Mouse (Mus musculus) stomach, embryonic 16.5 days (tissue): ENCODE measurements at regions not wholly inside any gene's neighbourhood (a gene's known extent, or its start where the extent isn't known, plus 50 kb on each side); places are given as distances from the start of the nearest gene placed in this dataset.

Source experiments
- ATAC-seq: fragments of 200-750 bp; cut with Nextera tagmentation; 2 replicates; pipeline ENCODE4 v1.8.0; 2017; ENCODE audit warnings: moderate number of reproducible peaks, moderate TSS enrichment; ENCODE audit not compliant: insufficient read depth, low FRiP score
- H3K27ac ChIP-seq: fragments of 300-500 bp; sonication (generic); 2 replicates; pipeline ENCODE4 v1.5.1; 2014; ENCODE audit warnings: low read length
- H3K27me3 ChIP-seq: fragments of 300-500 bp; sonication (generic); 2 replicates; pipeline ENCODE4 v1.6.1; 2014; ENCODE audit warnings: low read length, control low read depth, mixed read lengths; ENCODE audit not compliant: control insufficient read depth, insufficient read depth
- H3K36me3 ChIP-seq: fragments of 300-500 bp; sonication (generic); 2 replicates; pipeline ENCODE4 v1.6.1; 2014; ENCODE audit warnings: low read length; ENCODE audit not compliant: control insufficient read depth, insufficient read depth
- H3K4me1 ChIP-seq: fragments of 300-500 bp; sonication (generic); 2 replicates; pipeline ENCODE4 v1.6.1; 2014; ENCODE audit warnings: low read length, control low read depth, mixed read lengths; ENCODE audit not compliant: control insufficient read depth, insufficient read depth
- H3K4me2 ChIP-seq: fragments of 300-500 bp; sonication (generic); 2 replicates; pipeline ENCODE4 v1.6.1; 2014; ENCODE audit warnings: low read depth, low read length, mixed read lengths
- H3K4me3 ChIP-seq: fragments of 300-500 bp; sonication (generic); replicated peaks from 2 replicates; pipeline ENCODE4 v1.5.1; 2014; ENCODE audit warnings: mild to moderate bottlenecking, low read length
- H3K9ac ChIP-seq: fragments of 300-500 bp; sonication (generic); 2 replicates; pipeline ENCODE4 v1.6.1; 2014; ENCODE audit warnings: low read length
- H3K9me3 ChIP-seq: fragments of 300-500 bp; sonication (generic); replicated peaks from 2 replicates; pipeline ENCODE4 v1.6.1; 2016; ENCODE audit warnings: low read length, control low read depth; ENCODE audit not compliant: control insufficient read depth
- WGBS: fragments of 180-500 bp; shearing (Covaris S2); extraction: QIAGEN DNeasy Blood & Tissue Kit; methylation state at CpG from one replicate; pipeline ENCODE4 v1.1.7; 2014; 5-methylcytosine and 5-hydroxymethylcytosine counted together

DNA sequence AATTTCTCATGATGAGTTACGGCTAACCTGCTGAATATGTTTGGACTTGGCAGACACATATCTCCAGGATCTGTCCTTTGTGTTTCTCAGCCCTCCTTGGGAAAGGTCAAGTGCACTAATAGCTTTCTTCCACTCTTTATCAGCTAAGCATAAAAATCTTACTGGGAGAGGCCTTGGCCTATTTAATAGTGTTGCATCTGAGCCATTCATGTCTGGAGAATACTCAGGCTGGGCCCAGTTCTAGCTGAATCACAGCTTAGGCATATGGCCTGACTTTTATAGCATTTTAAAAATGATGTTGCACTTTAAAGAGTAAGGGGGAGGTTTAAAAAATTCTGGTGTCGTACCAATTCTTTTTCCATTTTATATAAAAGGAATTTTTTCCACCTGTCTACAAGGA is 166.4 kb upstream of the Tas2r134 start:
- WGBS = 68% methylated on average over 2 of the region's 2 CpGs
- Histone ChIP-seq H3K9me3 (no peaks in the 10 kb centered on the region), H3K9ac (no peak overlapping the region), H3K36me3 (no peaks in the 10 kb centered on the region), H3K27me3 (no peaks in the 10 kb centered on the region), H3K4me2 (no peak overlapping the region), H3K27ac (no peak overlapping the region), H3K4me1 (no peaks in the 10 kb centered on the region), H3K4me3 (no peak overlapping the region)
- no peak for ATAC-seq

DNA sequence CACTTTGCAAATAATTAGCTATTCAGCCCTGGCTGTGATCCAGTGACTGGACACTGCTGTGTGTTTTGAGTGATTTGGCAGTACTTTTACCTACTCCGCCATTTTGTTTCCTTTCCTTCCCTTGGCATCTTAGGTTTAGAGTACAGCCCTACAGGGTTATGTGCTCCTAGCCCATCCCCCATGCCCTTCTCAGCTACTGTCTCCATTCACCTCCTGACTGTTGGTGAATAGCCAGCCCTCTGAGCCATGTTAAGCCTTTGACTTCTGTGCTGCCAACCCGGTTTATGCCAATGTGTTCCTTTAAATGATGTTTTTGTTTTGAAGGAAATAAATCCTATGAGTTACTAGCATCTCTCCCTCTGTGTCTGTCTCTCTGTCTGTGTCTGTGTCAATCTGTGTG is 167.8 kb upstream of the Tas2r134 start:
- ATAC-seq = no peak
- no peak overlapping the region for H3K4me2 ChIP-seq
- H3K36me3 ChIP-seq = no peaks in the 10 kb centered on the region
- H3K9ac ChIP-seq = no peak overlapping the region
- no peaks in the 10 kb centered on the region for H3K27me3 ChIP-seq
- H3K4me3 ChIP-seq = no peak overlapping the region
- H3K4me1 ChIP-seq = no peaks in the 10 kb centered on the region
- no peak overlapping the region for H3K27ac ChIP-seq
- WGBS = 82% methylated on average over 2 of the region's 2 CpGs
- H3K9me3 ChIP-seq = no peaks in the 10 kb centered on the region

DNA sequence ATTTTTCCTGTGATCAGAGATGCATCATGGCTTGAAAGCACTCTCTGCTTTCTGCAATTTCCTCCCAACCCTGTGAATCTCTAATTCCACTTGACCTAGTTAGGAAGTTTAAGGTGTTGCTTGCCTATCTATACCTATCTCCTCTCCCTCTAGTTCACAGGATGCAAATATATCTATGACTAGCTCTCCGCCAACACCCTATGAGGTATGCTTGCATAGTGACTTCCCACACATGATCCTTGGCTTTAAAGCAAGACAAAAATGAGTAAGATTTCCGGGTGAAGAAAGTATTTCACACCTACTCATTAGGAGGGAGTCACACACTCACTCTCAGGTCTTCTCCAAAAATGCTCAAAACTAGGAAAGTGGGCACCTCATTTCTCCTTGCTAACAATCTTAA is 169.6 kb upstream of the Tas2r134 start:
- no peak for ATAC-seq

DNA sequence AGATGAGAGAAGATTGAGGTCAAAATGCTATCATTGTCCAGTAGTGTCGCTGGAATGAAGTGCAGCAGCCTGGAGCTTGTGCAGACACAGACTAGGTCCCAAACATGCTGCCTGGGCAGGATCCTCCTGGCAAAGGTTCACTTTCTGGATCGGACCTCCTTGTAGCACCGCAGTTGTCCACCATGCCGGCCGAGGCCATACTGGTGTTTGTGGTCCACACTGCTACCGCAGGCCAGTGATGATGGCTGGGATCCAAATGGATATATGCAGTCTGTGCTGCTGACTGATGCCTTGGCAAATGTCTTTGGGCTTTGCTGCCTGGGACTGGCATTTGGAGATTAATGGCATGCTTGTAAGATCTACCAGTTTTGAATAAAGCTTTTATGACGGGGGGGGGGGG is 174.5 kb upstream of the Tas2r134 start:
- H3K27me3 ChIP-seq = no peaks in the 10 kb centered on the region
- ATAC-seq = no peak; the same call in 1 of the 2 replicates
- no peaks in the 10 kb centered on the region for H3K4me1 ChIP-seq
- 75% methylated on average over 7 of the region's 7 CpGs for WGBS
- no peak overlapping the region for H3K4me3 ChIP-seq
- no peak overlapping the region for H3K4me2 ChIP-seq
- no peak overlapping the region for H3K27ac ChIP-seq
- H3K9me3 ChIP-seq = no peaks in the 10 kb centered on the region
- no peak overlapping the region for H3K9ac ChIP-seq
- no peaks in the 10 kb centered on the region for H3K36me3 ChIP-seq

More for the DNA sequence above, 169.6 kb upstream of the Tas2r134 start:
- H3K4me2 ChIP-seq = no peak overlapping the region
- no peaks in the 10 kb centered on the region for H3K36me3 ChIP-seq
- no peak overlapping the region for H3K27ac ChIP-seq
- 64% methylated on average over 2 of the region's 2 CpGs for WGBS
- H3K9me3 ChIP-seq = no peaks in the 10 kb centered on the region
- no peak overlapping the region for H3K9ac ChIP-seq
- no peak overlapping the region for H3K4me3 ChIP-seq
- no peaks in the 10 kb centered on the region for H3K27me3 ChIP-seq
- no peaks in the 10 kb centered on the region for H3K4me1 ChIP-seq

DNA sequence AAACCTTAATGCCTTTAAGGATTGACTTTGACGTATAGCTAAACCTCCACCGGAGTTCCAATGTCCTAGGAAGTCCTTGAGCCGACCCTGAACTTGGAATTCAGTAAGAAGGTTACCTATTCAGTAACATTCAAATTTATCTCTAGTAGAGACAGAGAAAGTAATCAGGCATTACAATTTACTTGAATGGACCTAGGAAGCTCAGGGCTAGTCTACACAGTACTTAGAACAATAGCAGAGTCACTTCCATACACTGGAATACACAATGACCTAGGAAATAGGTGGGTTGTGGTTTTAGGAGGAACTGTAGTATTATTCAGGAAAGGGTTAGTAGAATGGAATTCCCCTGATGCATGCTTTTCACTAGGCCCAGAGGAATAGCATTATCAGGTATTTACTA is 179.2 kb upstream of the Tas2r134 start:
- Histone ChIP-seq H3K4me3 (no peak overlapping the region), H3K9me3 (no peaks in the 10 kb centered on the region), H3K4me2 (no peak overlapping the region), H3K4me1 (no peaks in the 10 kb centered on the region), H3K9ac (no peak overlapping the region), H3K36me3 (no peaks in the 10 kb centered on the region), H3K27ac (no peak overlapping the region), H3K27me3 (no peaks in the 10 kb centered on the region)
- WGBS = 92% methylated on average over 3 of the region's 3 CpGs
- ATAC-seq = no peak

DNA sequence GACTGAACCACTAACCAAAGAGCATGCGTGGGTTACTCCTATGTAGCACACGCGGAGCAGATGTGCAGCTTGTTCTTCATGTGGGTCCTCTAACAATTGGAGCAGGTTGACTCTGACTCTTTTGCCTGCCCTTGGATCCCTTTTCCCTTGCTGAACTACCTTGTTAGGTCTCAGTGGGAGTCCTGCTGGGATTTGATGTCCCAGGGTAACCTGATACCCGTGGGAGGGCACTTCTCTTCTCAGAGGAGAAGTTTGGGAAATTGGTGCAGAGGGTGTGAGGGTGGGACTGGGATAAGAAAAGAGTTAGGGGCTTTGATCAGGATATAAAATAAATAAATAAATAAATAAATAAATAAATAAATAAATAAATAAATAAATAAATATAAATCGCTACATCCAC is 179.7 kb upstream of the Tas2r134 start:
- no peak overlapping the region for H3K4me2 ChIP-seq
- H3K4me1 ChIP-seq = no peaks in the 10 kb centered on the region
- no peaks in the 10 kb centered on the region for H3K9me3 ChIP-seq
- H3K9ac ChIP-seq = no peak overlapping the region
- 95% methylated on average over 5 of the region's 5 CpGs for WGBS
- H3K36me3 ChIP-seq = no peaks in the 10 kb centered on the region
- no peak overlapping the region for H3K4me3 ChIP-seq
- H3K27me3 ChIP-seq = no peaks in the 10 kb centered on the region
- no peak for ATAC-seq
- H3K27ac ChIP-seq = no peak overlapping the region

DNA sequence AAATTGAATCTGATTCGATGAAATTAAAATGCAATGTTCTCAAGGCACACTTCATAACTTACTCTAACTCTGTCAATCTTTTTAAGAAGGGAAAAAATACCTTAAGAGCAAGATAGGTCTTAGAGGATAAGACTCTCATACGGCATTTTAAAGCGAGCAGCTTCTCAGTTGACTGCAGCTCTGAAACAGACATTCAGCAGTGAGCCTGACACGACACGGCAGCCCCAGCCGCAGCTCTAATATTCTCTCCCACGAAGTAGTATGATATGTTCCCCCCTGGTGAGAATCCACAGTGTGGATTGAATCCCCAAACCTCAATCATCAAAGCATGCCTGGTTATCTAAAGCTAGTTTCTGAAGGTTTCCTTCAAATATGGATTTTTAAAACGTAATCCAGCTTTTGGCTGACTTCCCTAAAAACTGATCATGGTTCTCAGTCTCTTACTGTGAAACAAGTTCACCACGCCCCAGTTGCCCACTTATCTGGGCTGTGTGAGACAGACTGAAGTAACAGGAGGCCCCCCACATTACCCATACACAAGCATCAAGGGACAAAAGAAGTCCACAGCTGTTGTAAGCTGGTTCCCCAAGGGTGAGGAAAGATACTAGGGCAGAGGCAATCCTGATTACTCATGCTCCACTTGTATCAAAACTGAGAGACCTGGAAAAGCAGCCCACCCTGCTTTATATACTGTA is 182.8 kb upstream of the Tas2r134 start:
- ATAC-seq = no peak
- Histone ChIP-seq H3K9ac (no peak overlapping the region), H3K4me3 (no peak overlapping the region), H3K4me2 (no peak overlapping the region), H3K4me1 (no peaks in the 10 kb centered on the region), H3K9me3 (no peaks in the 10 kb centered on the region), H3K36me3 (no peaks in the 10 kb centered on the region), H3K27ac (no peak overlapping the region), H3K27me3 (no peaks in the 10 kb centered on the region)
- WGBS = 63% methylated on average over 9 of the region's 9 CpGs

DNA sequence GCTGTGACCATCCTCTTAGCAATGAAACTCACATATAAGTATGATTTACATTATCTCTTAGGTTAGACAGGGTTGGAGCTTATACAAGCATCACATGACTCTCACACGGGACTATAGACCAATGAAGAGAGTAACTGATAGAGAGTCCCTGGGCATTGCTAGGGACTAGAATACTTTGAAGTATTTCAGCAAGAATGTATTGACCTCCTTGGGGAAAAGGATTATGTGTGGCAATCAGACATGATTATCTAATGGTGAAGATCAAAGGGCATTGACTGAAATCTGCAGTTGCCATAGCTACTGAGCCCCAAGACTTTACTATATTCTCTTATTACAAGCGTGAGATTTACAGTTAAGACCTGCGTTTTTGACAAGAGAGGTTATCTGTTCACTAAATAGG is 183.4 kb upstream of the Tas2r134 start:
- no peak overlapping the region for H3K4me3 ChIP-seq
- no peaks in the 10 kb centered on the region for H3K9me3 ChIP-seq
- no peak for ATAC-seq
- no peaks in the 10 kb centered on the region for H3K27me3 ChIP-seq
- whole genome bisulfite sequencing = 61% methylated on average over 3 of the region's 3 CpGs
- no peaks in the 10 kb centered on the region for H3K4me1 ChIP-seq
- no peak overlapping the region for H3K27ac ChIP-seq
- H3K36me3 ChIP-seq = no peaks in the 10 kb centered on the region
- H3K9ac ChIP-seq = no peak overlapping the region
- no peak overlapping the region for H3K4me2 ChIP-seq

DNA sequence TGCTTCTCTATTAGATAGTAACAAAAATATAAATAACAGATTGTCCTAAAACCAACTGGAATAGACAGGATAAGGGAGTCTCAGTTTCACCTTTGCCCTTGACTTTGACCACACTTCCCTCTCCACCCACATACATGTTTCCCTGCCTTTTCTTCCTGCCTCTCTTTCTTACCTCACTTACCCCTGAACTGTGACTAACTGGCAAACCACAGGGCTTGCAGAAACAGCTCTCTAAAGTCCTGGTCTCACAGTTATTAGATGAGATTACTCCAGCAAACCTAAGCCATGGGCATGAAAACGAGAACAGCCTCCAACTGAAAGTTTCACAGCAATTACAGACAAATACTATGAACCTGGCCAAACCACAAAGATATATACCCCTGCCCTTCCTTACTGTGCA is 188.3 kb upstream of the Tas2r134 start:
- no peak for ATAC-seq
- Histone ChIP-seq H3K27me3 (no peaks in the 10 kb centered on the region), H3K9ac (no peak overlapping the region), H3K4me2 (no peak overlapping the region), H3K4me3 (no peak overlapping the region), H3K9me3 (peaks cover 5% of the 10 kb centered on the region; the same call in 1 of the 2 replicates), H3K27ac (no peak overlapping the region), H3K36me3 (no peaks in the 10 kb centered on the region), H3K4me1 (no peaks in the 10 kb centered on the region)
- WGBS = 74% methylated on average over 1 of the region's 1 CpGs
